9 mouse cellular contexts compared by ENCODE assay signal in genomic region chr1:92791070-92791831, GRCm38 (mm10). TPM values are rescaled to one million over a fixed set of nuclear protein-coding genes. Genes with fewer than 3 reads are reported as not detected.
DNase-seq lines count a peak whose midpoint lies in the region; ATAC-seq and TF ChIP-seq lines count a peak whose summit lies in the region.
"Had no signal": no experiment of that assay in that cellular context is flagged by ENCODE, and none has a peak within 500 bp of the region (broad histone marks: within the 10 kb centered on the region; RNA-seq: fewer than 3 reads in every experiment).

No protein-coding gene starts in this region.

- H3K27ac ChIP-seq in liver, embryonic 13.5 days = no peak overlapping the region; the same call in 1 of the 2 replicates
- no peak overlapping the region for H3K27ac ChIP-seq in stomach, embryonic 16.5 days (ENCODE audit: low read length)
- H3K27ac ChIP-seq in left cerebral cortex, adult 2 months = no peak overlapping the region

- DNase-seq in embryo, embryonic 9.5 days (ENCODE audit: extremely low spot score) = peak; percentile 87
- peak; percentile 46 to 66 for DNase-seq in heart, postnatal 10 days
- DNase-seq in liver, embryonic 13.5 days = no peak
- no peak for DNase-seq in c-Kit-positive CD71-positive TER-119-positive erythroid progenitor cells, embryonic 14.5 days (ENCODE audit: low spot score)
- no peak for DNase-seq in left cerebral cortex, adult 2 months (ENCODE audit: extremely low spot score in 1 of 2, low spot score in 2 of 2)

- 9% methylated on average over 10 of the region's 10 CpGs for WGBS in liver, embryonic 13.5 days (ENCODE audit: insufficient replicate concordance)
- WGBS in stomach, embryonic 16.5 days = 4% methylated on average over 10 of the region's 10 CpGs

- H3K36me3 ChIP-seq in E14TG2a.4 (ENCODE audit: insufficient read depth, low read length) = no peaks in the 10 kb centered on the region
- no peaks in the 10 kb centered on the region for H3K36me3 ChIP-seq in liver, embryonic 13.5 days
- no peaks in the 10 kb centered on the region for H3K36me3 ChIP-seq in stomach, embryonic 16.5 days (ENCODE audit: control insufficient read depth, insufficient read depth, low read length)

- H3K27me3 ChIP-seq in E14TG2a.4 (ENCODE audit: insufficient read depth, low read length) = peaks cover 5% of the 10 kb centered on the region; the same call in 1 of the 2 replicates
- H3K27me3 ChIP-seq in liver, embryonic 13.5 days = no peaks in the 10 kb centered on the region
- no peaks in the 10 kb centered on the region for H3K27me3 ChIP-seq in stomach, embryonic 16.5 days (ENCODE audit: control insufficient read depth, insufficient read depth, low read length)

- H3K4me2 ChIP-seq in liver, embryonic 13.5 days = 0 out of 2 replicates have a peak overlapping the region, but pooled peaks have one; percentile 6
- H3K4me2 ChIP-seq in stomach, embryonic 16.5 days (ENCODE audit: low read depth, low read length) = peak overlapping the region; percentile 38

- peaks cover 13% of the 10 kb centered on the region for H3K9me3 ChIP-seq in E14TG2a.4 (ENCODE audit: low read length)
- H3K9me3 ChIP-seq in liver, embryonic 13.5 days (replicated peaks) = no peaks in the 10 kb centered on the region
- H3K9me3 ChIP-seq in stomach, embryonic 16.5 days (replicated peaks; ENCODE audit: control insufficient read depth, low read length) = no peaks in the 10 kb centered on the region
- H3K9me3 ChIP-seq: megakaryocyte, embryonic 14.5 days had no signal

- H3K4me1 ChIP-seq in E14TG2a.4 (replicated peaks; ENCODE audit: low read depth, low read length) = peaks cover 7% of the 10 kb centered on the region
- no peaks in the 10 kb centered on the region for H3K4me1 ChIP-seq in liver, embryonic 13.5 days (replicated peaks)
- peaks cover 12% of the 10 kb centered on the region for H3K4me1 ChIP-seq in stomach, embryonic 16.5 days (ENCODE audit: control insufficient read depth, insufficient read depth, low read length)

- ATAC-seq in liver, embryonic 13.5 days (ENCODE audit: low read depth) = 0 out of 2 replicates have a peak, but pooled peaks have one; percentile 23
- peak; percentile 68 for ATAC-seq in stomach, embryonic 16.5 days (ENCODE audit: insufficient read depth, low FRiP score)
- ATAC-seq in inflammation-experienced regulatory T-cells, adult 6 months = no peak

- no peak for TF ChIP-seq CTCF in E14TG2a.4 (conservative IDR thresholded peaks at IDR 0.05; ENCODE audit: low read length)
- TF ChIP-seq CTCF in left cerebral cortex, adult 2 months (IDR thresholded peaks at IDR 0.05) = no peak

- H3K9ac ChIP-seq in liver, embryonic 13.5 days = no peak overlapping the region
- peak overlapping the region; percentile 62 for H3K9ac ChIP-seq in stomach, embryonic 16.5 days (ENCODE audit: low read length)

- H3K4me3 ChIP-seq in E14TG2a.4 (replicated peaks; ENCODE audit: low read length) = 0 out of 2 replicates have a peak overlapping the region, but pooled peaks have one; percentile 13
- H3K4me3 ChIP-seq in liver, embryonic 13.5 days (replicated peaks) = no peak overlapping the region
- peak overlapping the region; percentile 14 for H3K4me3 ChIP-seq in stomach, embryonic 16.5 days (replicated peaks; ENCODE audit: low read length)
- H3K4me3 ChIP-seq in left cerebral cortex, adult 2 months = no peak overlapping the region
- H3K4me3 ChIP-seq: megakaryocyte, embryonic 14.5 days had no signal

- intact Hi-C loops in heart, postnatal 10 days (cut with DNase I) = loop anchor here (2.0 kb wide), 1 partner anchor 40 kb away; the partner anchor contains the start of gene Gpc1
- intact Hi-C loops in left cerebral cortex, adult 2 months (cut with DNase I) = no loop called here

RNA-seq across cellular contexts. Expression of gene Gpc1, which starts 40.2 kb away (rescaled TPM):
- total RNA-seq in heart, postnatal 10 days (2021) = 100 to 1,000 TPM; 154 to 168 TPM
- polyA plus RNA-seq in liver, embryonic 13.5 days (2015; fragmentation: Nextera tagmentation; extraction: Ambion mirVana) = 2.7 TPM in 2 replicates
- 36.2 and 39.3 TPM in 2 replicates for polyA plus RNA-seq in stomach, embryonic 16.5 days (2015; fragmentation: Nextera tagmentation; extraction: Ambion mirVana)
- total RNA-seq in left cerebral cortex, adult 2 months (2021) = 10 to 100 TPM; 88.7 to 94.1 TPM
- 1 to 10 TPM in 2 of 3 experiments, under 1 TPM in 1; 0.87 to 3.0 (median 2.8) TPM for polyA plus RNA-seq in inflammation-experienced regulatory T-cells, adult 6 months (2017; shearing (Covaris generic))

Comparison
In these comparisons a context has a peak if more than half of its experiments do, and no peak if none do; other contexts are left out.
1. H3K4me3 ChIP-seq: peak in E14TG2a.4 (single experiment) and stomach, embryonic 16.5 days (single experiment); none in liver, embryonic 13.5 days (single experiment) and left cerebral cortex, adult 2 months (single experiment).
2. DNase-seq: peak in embryo, embryonic 9.5 days (single experiment) and heart, postnatal 10 days (2 of 2); none in liver, embryonic 13.5 days (single experiment), c-Kit-positive CD71-positive TER-119-positive erythroid progenitor cells, embryonic 14.5 days (single experiment) and left cerebral cortex, adult 2 months (0 of 2).